Mouse (Mus musculus) testis, adult 2 months (tissue): Measurements from ENCODE around the gene Taar8a. TPM values are rescaled to one million over a fixed set of nuclear protein-coding genes. Genes with fewer than 3 reads are reported as not detected.
"Not testable (repeated sequence)": the region's sequence is repeated elsewhere in the genome, so short reads cannot be mapped to it uniquely, and the experiment has no call there.

ENCODE experiments used
- H3K27ac ChIP-seq: fragments of 200-500 bp; 2 replicates; pipeline ENCODE4 v1.5.1; 2012; ENCODE audit warnings: low read depth, low read length; ENCODE audit not compliant: control insufficient read depth, insufficient read depth
- H3K27me3 ChIP-seq: fragments of 200-500 bp; 2 replicates; pipeline ENCODE4 v1.6.1; 2012; ENCODE audit warnings: mild to moderate bottlenecking, low read length, moderate library complexity; ENCODE audit not compliant: control insufficient read depth, insufficient read depth
- H3K36me3 ChIP-seq: fragments of 200-500 bp; 2 replicates; pipeline ENCODE4 v1.6.1; 2012; ENCODE audit warnings: mild to moderate bottlenecking, low read length; ENCODE audit not compliant: control insufficient read depth, insufficient read depth
- H3K4me1 ChIP-seq: fragments of 200-500 bp; 2 replicates; pipeline ENCODE4 v1.6.1; 2012; ENCODE audit warnings: low read length; ENCODE audit not compliant: control insufficient read depth, insufficient read depth
- H3K4me3 ChIP-seq: fragments of 200-500 bp; 2 replicates; pipeline ENCODE4 v1.5.1; 2012; ENCODE audit warnings: low read depth, mild to moderate bottlenecking, low read length, moderate library complexity, mixed read lengths; ENCODE audit not compliant: control insufficient read depth
- CTCF ChIP-seq: fragments of 200-500 bp; IDR thresholded peaks from 2 replicates; pipeline ENCODE4 v1.5.1; 2012; ENCODE audit warnings: low read depth, mild to moderate bottlenecking, inconsistent platforms, low read length, moderate library complexity; ENCODE audit not compliant: control insufficient read depth, insufficient read depth, insufficient replicate concordance
- POLR2A ChIP-seq: fragments of 200-500 bp; IDR thresholded peaks from 2 replicates; pipeline ENCODE4 v1.6.1; 2012; ENCODE audit warnings: low read depth, mild to moderate bottlenecking, inconsistent platforms, low read length, moderate library complexity; ENCODE audit not compliant: control insufficient read depth
- polyA plus RNA-seq: library from polyadenylated mRNA; depleted of rRNA; stranded (reverse); fragments of >200 nt; gene quantifications from 2 replicates; pipeline ENCODE4 v1.2.3, GENCODE M21; 2012; rRNA removed

Taar8a gene
- polyA plus RNA-seq = not detected in 2 replicates

GRCm38 (mm10) chr10:24076200-24076599 is at the start of gene Taar8a:
Taar8a (plus strand) TSS chr10:24076500.
- H3K27me3 ChIP-seq, H3K4me1 ChIP-seq, H3K27ac ChIP-seq, H3K36me3 ChIP-seq, H3K4me3 ChIP-seq: not testable (repeated sequence)

- Histone ChIP-seq H3K27me3 (no peaks in the 10 kb centered on the region), H3K36me3 (no peaks in the 10 kb centered on the region), H3K4me3 (no peak within 1 kb of the TSS), H3K27ac (no peak within 1 kb of the TSS), H3K4me1 (no peaks in the 10 kb centered on the region)
- TF ChIP-seq CTCF = no peak
- no peak for TF ChIP-seq POLR2A
Observed at GRCm38 (mm10) chr10:24026922-24027321, 49.4 kb upstream of the Taar8a start, which contains the start of gene Taar7d. Taar7d (plus strand) TSS chr10:24027222.

GRCm38 (mm10) chr10:24031347-24031746 is 45.0 kb upstream of the Taar8a start:
- H3K4me3 ChIP-seq = no peak overlapping the region
- no peaks in the 10 kb centered on the region for H3K27me3 ChIP-seq
- no peaks in the 10 kb centered on the region for H3K4me1 ChIP-seq
- TF ChIP-seq POLR2A (no peak), CTCF (no peak)
- H3K27ac ChIP-seq = no peak overlapping the region
- no peaks in the 10 kb centered on the region for H3K36me3 ChIP-seq

DNA sequence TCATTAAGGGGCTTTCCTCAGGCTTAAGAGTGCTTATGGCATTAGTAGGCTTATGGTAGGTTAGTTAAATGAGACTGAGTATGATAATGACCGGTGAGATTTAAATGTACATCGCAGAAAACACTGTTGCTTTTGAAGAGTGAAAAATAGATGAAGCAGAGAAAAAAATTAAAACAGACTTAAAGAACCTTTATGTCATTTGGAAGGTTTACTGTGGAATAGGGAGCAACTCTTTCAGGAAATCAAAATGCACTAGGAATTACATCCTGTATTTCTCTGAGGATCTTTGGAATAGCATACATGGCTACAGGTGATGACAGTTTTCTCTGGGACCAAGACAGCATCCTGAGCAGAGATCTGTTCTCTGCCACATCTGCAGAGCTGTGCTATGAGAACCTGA is 39.0 kb upstream of the Taar8a start, which contains the start of gene Taar7e:
TSS of gene Taar7e (plus strand) at position 301 of the 400 bp plus-strand sequence.
- Histone ChIP-seq H3K36me3 (no peaks in the 10 kb centered on the region), H3K4me1 (no peaks in the 10 kb centered on the region), H3K27ac (no peak within 1 kb of the TSS), H3K4me3 (no peak within 1 kb of the TSS), H3K27me3 (no peaks in the 10 kb centered on the region)
- no peak for TF ChIP-seq POLR2A
- TF ChIP-seq CTCF = no peak

GRCm38 (mm10) chr10:24040120-24040869 is 36.0 kb upstream of the Taar8a start:
- H3K27me3 ChIP-seq = no peaks in the 10 kb centered on the region
- no peak overlapping the region for H3K27ac ChIP-seq
- TF ChIP-seq POLR2A (no peak), CTCF (no peak)
- no peaks in the 10 kb centered on the region for H3K4me1 ChIP-seq
- no peak overlapping the region for H3K4me3 ChIP-seq
- no peaks in the 10 kb centered on the region for H3K36me3 ChIP-seq

GRCm38 (mm10) chr10:24049210-24049609 is 27.1 kb upstream of the Taar8a start, which contains the start of gene Taar7f:
Taar7f (plus strand) TSS chr10:24049510.
- TF ChIP-seq CTCF = no peak
- TF ChIP-seq POLR2A = no peak
- Histone ChIP-seq H3K27ac (no peak within 1 kb of the TSS), H3K4me3 (no peak within 1 kb of the TSS), H3K4me1 (no peaks in the 10 kb centered on the region), H3K27me3 (no peaks in the 10 kb centered on the region), H3K36me3 (no peaks in the 10 kb centered on the region)

DNA sequence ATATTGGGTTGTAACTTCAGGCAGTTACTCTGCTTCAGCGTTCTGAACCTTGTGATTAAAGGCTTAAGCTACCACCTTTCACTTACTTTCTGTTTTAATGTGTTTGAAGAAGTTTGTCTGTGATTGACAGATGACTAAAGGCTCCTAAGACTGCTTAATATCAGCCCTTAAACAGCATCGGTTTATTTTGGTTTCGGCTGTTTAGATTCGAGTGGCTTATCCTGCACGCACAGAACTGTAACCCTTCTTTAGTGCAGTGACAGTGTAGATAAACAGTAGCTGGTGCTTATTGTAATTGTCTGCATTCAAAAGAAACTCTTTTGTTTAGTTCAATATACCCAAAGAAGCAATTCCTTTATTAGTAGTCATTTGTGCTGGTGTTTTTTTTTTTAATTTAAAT is 24.3 kb upstream of the Taar8a start:
- TF ChIP-seq CTCF (no peak), POLR2A (no peak)
- Histone ChIP-seq H3K4me1 (no peaks in the 10 kb centered on the region), H3K4me3 (no peak overlapping the region), H3K36me3 (no peaks in the 10 kb centered on the region), H3K27me3 (no peaks in the 10 kb centered on the region), H3K27ac (no peak overlapping the region)
